Mouse (Mus musculus) left cerebral cortex, postnatal 36 days (tissue): ENCODE measurements at regions not wholly inside any gene's neighbourhood (a gene's known extent, or its start where the extent isn't known, plus 50 kb on each side); places are given as distances from the start of the nearest gene placed in this dataset.

Source experiments
- DNase-seq, 2 experiments: peaks; one replicate each; pipeline ENCODE4 v3.0.0; 2021 to 2022; ENCODE audit warnings: low spot score in 2 of 2, mixed read lengths in 1 of 2
- intact Hi-C: fragments of 180-260 bp; cut with DNase I; formaldehyde crosslinking; loops from one replicate; pipeline ENCODE4 v1.15.1; 2025

GRCm38 (mm10) chr10:54601993-54602392 is 525.6 kb upstream of the Man1a start:
- no peak for DNase-seq
- intact Hi-C loops: no loop called here

DNA sequence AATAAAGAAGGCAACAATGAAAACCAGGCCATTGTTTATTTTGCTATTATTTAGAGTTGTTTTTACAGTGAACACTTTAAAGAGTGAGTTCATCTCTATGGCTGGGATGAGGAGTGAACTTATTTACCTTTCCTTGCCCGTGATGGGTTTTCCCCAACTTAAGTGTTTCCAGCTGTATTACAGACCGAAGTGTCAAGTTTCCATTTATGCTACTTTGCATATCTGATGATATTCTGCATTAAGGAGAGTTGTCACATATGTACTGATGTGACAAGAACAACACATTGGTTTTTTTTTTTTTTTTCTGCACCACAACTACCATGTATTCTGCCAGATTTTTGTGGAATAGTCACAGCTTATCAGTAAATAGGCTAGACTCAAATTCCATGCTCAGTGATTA is 518.7 kb upstream of the Man1a start:
- no peak for DNase-seq
- intact Hi-C loops: no loop called here

GRCm38 (mm10) chr10:54558636-54559035 is 482.2 kb upstream of the Man1a start:
- no peak for DNase-seq
- intact Hi-C loops: no loop called here

- peak in 1 of 2 experiments; percentile 22 for DNase-seq
- intact Hi-C loops: loop anchor here (5.0 kb wide), 1 partner anchor 475 kb away; the partner anchor contains the start of gene Man1a
These were observed 475.5 kb upstream of the Man1a start for GRCm38 (mm10) chr10:54551734-54552397.

DNA sequence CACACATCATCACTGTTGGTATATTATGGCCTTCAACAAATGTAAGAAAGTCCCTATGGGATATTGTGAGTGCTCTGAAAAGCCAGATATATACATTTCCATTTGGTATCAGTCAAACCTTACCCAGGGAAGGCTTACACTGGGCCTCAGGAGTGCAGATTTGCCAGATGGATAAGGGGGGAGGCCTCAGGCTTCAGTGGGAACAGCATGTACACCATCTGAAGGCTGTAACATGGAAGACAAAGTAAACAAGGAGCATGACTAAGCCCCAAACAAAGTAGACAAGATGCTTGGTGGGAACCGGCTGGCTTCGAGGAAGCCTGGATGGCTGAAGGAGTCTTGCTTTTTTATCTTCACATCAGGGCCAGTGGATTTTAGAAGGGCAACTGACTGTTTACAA is 474.3 kb upstream of the Man1a start:
- intact Hi-C loops: loop anchor here (5.0 kb wide), 1 partner anchor 473 kb away; the partner anchor contains the start of gene Man1a
- DNase-seq: no peak

- DNase-seq: no peak
These were observed 472.6 kb upstream of the Man1a start for GRCm38 (mm10) chr10:54548977-54549376.

GRCm38 (mm10) chr10:54548526-54548925 is 472.1 kb upstream of the Man1a start:
- intact Hi-C loops: no loop called here
- no peak for DNase-seq

More at GRCm38 (mm10) chr10:54548977-54549376, 472.6 kb upstream of the Man1a start:
- intact Hi-C loops: no loop called here

DNA sequence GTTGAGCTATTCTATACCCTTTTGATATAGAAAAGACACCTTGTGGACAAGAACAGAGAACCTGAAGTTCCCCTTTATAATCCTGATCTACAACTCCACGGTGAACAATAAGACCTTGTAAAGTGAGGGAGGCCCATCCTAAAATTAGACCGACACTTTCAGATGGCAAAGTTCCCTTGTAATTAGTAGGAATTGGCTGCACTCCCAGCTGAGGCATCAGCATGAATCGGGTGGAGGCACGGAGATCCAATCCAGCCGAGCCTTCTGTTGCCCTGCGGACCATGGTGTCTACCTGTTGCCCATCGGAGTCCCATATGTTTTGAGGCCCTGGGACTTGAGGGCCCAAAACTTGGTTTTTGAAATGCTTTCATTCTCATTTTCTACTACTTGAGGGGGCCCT is 456.2 kb upstream of the Man1a start:
- intact Hi-C loops: no loop called here
- no peak for DNase-seq

DNA sequence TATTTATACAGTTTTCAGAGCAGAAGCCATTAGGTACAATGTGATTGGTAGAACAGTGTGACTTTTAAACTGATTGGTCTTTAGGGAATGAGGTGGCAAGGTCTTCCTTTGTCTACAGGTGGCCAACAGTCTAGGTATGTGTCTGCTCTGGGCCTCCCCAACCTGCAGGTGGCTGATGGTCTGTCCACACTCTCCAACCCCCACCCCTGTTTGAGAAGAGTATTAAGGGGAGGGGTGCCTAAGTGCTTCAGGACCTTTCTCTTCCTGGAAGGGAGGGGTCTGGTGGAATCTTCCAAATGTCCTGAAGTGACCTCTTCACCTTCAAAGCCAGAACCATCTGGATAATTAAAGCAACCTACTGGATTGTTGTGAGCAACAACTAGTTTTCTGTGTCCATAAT is 434.4 kb upstream of the Man1a start:
- intact Hi-C loops: no loop called here

GRCm38 (mm10) chr10:54509766-54510165 is 433.4 kb upstream of the Man1a start:
- DNase-seq: no peak
- intact Hi-C loops: no loop called here

More for the DNA sequence above, 434.4 kb upstream of the Man1a start:
- DNase-seq: no peak
